Mouse (Mus musculus) adrenal gland, postnatal 14 days (tissue): ENCODE data around the gene Nat8f2. TPM values are rescaled to one million over a fixed set of nuclear protein-coding genes. Genes with fewer than 3 reads are reported as not detected.
A peak's percentile ranks its signal among the peaks of the same experiment; 100 is the strongest.
"Not testable (repeated sequence)": the region's sequence is repeated elsewhere in the genome, so short reads cannot be mapped to it uniquely, and the experiment has no call there.

Experiments
- DNase-seq: peaks from one replicate; pipeline ENCODE4 v3.0.0; 2021; ENCODE audit warnings: mixed read lengths
- total RNA-seq: library from RNA; stranded (reverse); gene quantifications from 2 replicates; pipeline ENCODE4 v1.2.3, GENCODE M21; 2021

Gene Nat8f2
- total RNA-seq, 1 experiment from 2014 or later, result 3.5 TPM

- DNase-seq, result no peak
These were observed 5.1 kb downstream of the Nat8f2 start for GRCm38 (mm10) chr6:85863840-85864239.

GRCm38 (mm10) chr6:85863136-85863535 is 5.8 kb downstream of the Nat8f2 start:
- DNase-seq, result no peak

DNA sequence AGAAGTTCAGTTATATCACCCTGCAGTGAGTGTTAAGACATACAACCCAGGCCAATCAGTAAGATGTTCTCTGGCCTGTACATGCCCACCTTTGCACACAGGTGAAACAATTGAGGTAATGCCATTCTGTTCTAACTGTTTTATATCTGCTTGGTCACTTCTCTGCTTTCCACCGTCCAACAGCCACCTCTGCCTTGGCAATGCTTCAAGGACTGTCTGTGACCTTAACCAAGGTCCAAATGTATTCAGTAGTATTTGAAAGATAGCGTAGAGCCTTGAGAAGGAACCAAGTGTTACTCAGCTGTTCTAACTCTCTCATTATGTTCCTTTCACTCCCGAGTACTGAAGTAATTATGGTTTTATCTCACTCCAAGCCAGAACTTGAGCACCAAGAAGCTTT is 6.4 kb downstream of the Nat8f2 start:
- peak; percentile 89 for DNase-seq

DNA sequence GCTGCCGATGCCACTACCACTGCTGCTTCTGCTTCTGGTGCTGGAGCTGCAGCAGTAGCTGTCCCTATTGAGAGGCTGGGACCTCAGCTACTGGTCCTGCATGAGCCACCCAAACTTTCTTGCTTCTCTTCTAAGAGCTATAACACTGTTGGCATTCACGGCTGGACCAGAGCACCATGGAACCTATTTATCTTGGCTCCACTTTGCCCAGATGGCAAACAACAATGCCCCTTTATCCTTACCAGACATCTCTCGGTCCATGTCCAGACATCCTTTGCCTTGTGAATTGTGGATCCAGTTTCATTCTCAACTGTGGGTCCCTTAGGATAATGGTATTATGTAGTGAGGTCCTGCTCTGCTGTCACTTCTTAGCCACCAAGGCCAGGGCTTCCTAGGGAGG is 7.7 kb downstream of the Nat8f2 start:
- DNase-seq, result no peak

DNA sequence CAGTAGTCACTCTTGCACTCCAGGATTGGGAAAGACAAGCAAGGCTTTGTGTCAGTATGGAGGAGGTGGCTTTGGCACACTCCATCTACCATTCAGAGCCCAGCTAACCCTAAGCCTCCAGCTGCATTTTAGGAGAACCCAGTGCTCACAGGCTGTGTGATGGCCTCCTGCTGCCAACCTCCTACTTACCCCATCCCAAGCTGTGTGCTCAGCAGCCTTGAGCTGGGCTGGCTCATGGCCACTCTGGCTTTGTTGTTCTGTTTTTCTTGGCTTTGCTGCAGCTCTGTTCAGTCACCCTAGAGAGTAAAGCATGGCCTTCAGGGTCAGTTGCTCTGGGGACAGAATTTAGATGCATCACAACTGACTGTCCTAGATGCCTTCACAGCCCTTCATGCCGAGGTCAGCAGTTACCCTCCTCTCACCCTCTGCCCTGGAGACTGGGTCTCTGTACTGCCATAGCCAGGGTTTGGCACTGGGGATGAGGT is 12.7 kb downstream of the Nat8f2 start:
- peak; percentile 93 for DNase-seq

GRCm38 (mm10) chr6:85853481-85853880 is 15.5 kb downstream of the Nat8f2 start:
- DNase-seq, result peak; percentile 49

DNA sequence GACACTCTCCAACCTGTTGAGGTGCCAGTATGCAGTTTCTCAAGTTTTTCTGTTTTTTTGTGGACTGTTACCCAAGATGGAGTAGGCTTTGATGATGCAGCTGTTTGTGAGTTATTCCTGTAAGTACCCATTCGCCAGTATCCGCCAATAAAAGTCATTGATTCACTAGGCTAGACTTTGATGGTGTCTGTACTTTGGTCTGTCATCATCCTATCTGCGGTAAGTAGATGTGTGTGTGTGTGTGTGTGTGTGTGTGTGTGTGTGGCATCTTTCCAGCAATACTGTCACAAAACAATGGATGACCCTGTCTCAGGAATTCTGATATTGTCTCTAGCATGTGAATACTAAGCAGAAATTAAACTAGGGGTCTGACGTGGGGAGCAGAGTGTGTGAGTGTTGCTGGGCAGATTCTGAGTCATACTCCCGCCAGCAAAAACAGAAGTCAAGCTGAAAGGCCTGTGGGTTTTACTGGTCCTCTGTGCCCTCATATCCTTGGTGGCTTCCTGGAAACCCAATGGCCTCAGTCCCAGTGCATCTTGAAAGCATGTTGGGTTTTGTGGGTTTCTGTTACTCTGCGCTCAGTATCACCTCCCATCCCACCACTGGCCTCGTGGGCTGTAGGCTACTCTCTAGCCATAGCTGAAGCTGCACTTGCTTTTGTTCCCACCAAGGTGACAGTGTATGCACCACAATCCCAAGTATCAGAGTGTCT is 17.7 kb downstream of the Nat8f2 start:
- DNase-seq, result no peak

GRCm38 (mm10) chr6:85849240-85849639 is 19.7 kb downstream of the Nat8f2 start:
- DNase-seq, result peak; percentile 54

- DNase-seq, result no peak
These were observed 20.8 kb downstream of the Nat8f2 start for GRCm38 (mm10) chr6:85848140-85848539.

GRCm38 (mm10) chr6:85846921-85847320 is 22.0 kb downstream of the Nat8f2 start:
- DNase-seq, result no peak

DNA sequence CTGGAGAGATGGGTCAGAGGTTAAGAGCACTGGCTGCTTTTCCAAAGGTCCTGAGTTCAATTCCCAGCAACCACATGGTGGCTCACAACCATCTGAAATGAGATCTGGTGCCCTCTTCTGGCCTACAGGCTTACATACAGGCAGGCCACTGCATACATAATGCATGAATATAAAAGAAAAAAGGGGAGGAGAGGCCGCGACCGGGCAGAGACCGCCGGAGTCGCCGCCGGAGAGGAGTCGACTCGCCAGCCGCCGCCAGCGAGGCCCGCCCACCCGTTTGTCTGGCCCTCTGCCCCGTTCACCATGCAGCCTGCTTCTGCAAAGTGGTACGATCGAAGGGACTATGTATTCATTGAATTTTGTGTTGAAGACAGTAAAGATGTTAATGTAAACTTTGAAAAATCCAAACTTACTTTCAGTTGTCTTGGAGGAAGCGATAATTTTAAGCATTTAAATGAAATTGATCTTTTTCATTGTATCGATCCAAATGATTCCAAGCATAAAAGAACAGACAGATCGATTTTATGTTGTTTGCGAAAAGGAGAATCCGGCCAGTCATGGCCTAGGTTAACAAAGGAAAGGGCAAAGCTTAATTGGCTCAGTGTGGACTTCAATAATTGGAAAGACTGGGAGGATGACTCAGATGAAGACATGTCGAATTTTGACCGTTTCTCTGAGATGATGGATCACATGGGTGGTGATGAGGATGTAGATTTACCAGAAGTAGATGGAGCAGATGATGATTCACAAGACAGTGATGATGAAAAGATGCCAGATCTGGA is 25.1 kb downstream of the Nat8f2 start:
- not testable (repeated sequence) for DNase-seq

DNA sequence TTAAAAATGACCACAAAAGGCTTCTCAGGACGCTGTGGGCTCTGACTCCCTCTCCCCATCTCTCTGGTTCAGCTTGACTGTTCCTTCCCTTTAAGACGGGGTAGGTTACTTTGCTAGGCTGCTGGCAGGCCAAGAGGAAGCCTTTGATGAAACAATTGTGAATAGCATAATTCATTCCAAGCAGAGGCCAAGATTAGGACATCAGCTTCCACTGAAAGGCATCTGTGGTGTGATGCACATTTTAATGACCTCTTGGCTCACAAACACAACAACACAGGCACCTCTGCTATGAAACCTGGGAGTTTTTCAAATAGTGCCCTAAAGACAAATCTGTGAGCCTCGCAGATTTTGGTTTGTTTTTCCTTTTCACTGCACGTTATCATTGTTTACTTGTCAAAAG is 29.0 kb downstream of the Nat8f2 start:
- peak; percentile 19 for DNase-seq

- no peak for DNase-seq
These were observed 30.3 kb downstream of the Nat8f2 start for GRCm38 (mm10) chr6:85838674-85839073.

DNA sequence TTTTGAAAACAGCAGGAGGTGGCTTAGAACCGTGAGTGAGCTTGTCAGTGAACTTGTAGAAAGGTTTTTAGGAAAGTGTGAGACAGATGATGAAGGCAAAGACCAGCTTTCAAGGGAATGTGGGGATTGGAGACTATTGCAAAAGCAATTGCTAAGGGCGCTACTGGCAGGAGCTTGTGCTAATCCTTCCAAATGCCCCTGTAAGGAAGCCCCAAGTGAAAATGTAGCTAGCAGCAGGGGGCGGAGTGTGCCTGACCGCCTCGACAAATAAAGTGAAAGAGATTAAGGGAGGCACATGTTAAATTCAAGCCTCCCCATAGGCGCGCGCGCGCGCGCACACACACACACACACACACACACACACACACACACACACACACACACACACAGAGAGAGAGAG is 31.7 kb downstream of the Nat8f2 start:
- peak; percentile 77 for DNase-seq

DNA sequence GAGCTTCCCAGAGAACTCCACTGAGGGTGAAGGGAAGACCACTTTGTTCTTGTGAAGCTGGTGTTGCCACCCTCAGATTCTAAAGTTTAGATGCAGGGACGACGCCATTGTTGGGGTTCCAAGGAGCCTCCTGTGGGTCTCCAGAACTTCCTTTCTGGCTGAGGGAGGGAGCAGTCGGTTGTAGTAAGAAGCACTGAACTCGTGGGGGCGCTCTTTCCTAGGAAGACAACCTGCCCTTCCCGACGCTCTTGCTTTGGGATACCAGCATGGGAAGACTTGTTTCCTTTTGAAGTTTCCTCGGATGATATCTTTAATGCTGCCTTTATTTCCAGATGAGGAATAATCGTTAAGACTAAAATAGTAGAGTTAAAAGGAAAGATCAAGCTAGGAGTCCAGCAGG is 32.1 kb downstream of the Nat8f2 start:
- peak; percentile 89 for DNase-seq

- DNase-seq, result not testable (repeated sequence)
These were observed 32.9 kb downstream of the Nat8f2 start for GRCm38 (mm10) chr6:85836098-85836497.

DNA sequence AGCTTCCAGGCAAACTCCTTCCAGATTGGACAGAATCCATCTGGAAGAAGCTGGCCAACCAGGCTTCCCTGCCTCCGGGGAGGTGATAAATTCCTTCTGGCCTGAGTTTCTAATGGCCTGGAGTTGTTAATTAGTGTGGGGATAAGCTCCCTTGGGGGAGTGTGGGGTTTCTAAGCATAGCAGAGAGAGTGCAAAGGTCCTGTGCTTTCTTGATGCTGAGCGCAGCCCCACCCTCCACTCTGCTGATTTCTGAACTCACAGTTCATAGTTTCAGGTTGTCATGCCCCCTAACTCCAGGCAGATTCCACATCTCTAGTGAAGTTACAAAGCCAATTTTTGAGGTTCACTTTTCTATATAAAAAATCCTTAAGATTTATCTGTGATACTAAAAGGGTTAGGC is 33.9 kb downstream of the Nat8f2 start:
- not testable (repeated sequence) for DNase-seq

DNA sequence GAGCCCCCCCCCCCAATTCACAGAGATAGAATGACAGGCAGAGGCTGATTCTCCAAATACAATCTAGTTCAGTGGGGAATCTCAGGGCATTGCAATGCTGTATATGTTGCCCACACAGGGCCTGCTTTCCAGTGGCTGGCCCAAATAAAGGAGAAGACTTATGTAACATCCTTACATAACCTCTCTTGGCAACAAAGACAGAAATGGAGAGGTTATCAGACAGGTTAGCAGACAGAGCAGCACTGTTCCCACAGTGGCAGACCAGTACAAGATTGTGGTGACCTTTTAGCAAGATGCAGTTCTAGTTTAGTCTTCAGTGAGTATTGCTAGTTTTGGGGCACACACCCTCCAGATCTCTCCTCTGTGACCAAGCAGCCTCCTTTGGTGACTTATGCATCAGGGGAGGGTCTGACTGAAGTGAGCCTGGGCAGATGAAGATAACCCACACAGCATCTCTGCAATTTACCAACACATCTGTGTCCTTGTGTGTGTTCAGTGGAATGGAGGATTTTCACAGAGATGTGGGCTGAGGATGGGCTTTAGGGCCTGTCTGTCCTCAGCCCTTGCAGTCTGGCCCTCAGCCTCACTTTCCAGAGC is 34.4 kb downstream of the Nat8f2 start:
- not testable (repeated sequence) for DNase-seq

- no peak for DNase-seq
These were observed 37.1 kb downstream of the Nat8f2 start, which contains the start of gene Nat8 for GRCm38 (mm10) chr6:85831796-85832321. Nat8 (minus strand) TSS chr6:85832082.

GRCm38 (mm10) chr6:85829462-85829861 is 39.5 kb downstream of the Nat8f2 start:
- DNase-seq, result no peak

- no peak for DNase-seq
These were observed 43.1 kb downstream of the Nat8f2 start for GRCm38 (mm10) chr6:85825886-85826285.

DNA sequence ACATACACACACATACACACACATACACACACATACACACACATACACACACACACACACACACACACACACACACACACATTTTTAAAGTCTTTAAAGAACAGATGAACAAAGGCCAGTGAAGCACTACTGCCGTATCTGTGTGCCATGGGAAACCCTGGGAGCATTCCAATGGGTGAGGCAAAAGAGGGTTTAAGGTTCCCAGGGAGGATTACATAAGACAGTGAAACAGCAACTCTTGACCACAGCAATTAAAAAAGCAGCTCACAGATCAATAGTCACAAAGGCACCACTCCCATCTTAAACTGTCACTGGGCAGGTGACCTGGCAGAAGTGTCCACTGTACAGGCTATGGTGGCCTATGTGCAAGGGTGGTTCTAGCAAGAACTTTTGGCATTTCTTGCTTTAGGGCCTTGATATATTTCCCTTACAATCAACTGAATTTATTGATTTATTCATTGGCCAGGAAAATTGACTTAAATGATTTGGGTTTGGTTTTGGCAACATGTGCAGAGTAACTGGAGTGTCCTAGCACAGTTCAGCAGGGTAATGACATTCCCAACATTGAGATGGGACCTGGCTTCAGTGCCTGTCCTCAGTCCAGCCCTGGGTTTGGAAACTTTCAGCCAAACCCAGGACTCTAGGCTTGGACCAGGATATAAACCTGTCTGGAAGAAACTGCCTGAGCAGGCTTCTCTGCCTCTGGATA is 45.4 kb downstream of the Nat8f2 start:
- DNase-seq, result no peak
